Mouse (Mus musculus) midbrain, embryonic 10.5 days (tissue): ENCODE measurements around the gene Magea10. TPM values are rescaled to one million over a fixed set of nuclear protein-coding genes. Genes with fewer than 3 reads are reported as not detected.

ENCODE experiments used
- DNase-seq: peaks from one replicate; pipeline ENCODE4 v3.0.0-alpha.2; 2017; ENCODE audit warnings: low spot score
- H3K27ac ChIP-seq: fragments of 300-500 bp; sonication (generic); replicated peaks from 2 replicates; pipeline ENCODE4 v1.5.1; 2016; ENCODE audit warnings: mild to moderate bottlenecking
- H3K27me3 ChIP-seq: fragments of 300-500 bp; sonication (generic); 2 replicates; pipeline ENCODE4 v1.6.1; 2016; ENCODE audit warnings: low read depth, mild to moderate bottlenecking; ENCODE audit not compliant: poor library complexity, severe bottlenecking
- H3K36me3 ChIP-seq: fragments of 300-500 bp; sonication (generic); 2 replicates; pipeline ENCODE4 v1.6.1; 2016; ENCODE audit warnings: mild to moderate bottlenecking, moderate library complexity
- H3K4me1 ChIP-seq: fragments of 300-500 bp; sonication (generic); 2 replicates; pipeline ENCODE4 v1.6.1; 2016
- H3K4me3 ChIP-seq: fragments of 300-500 bp; sonication (generic); 2 replicates; pipeline ENCODE4 v1.5.1; 2016; ENCODE audit warnings: mild to moderate bottlenecking, moderate library complexity
- H3K9me3 ChIP-seq: fragments of 300-500 bp; sonication (generic); replicated peaks from 2 replicates; pipeline ENCODE4 v1.6.1; 2016; ENCODE audit warnings: mild to moderate bottlenecking
- WGBS: fragments of 180-500 bp; shearing (Covaris S2); methylation state at CpG from one replicate; pipeline ENCODE4 v1.1.7; 2016; 5-methylcytosine and 5-hydroxymethylcytosine counted together
- polyA plus RNA-seq: library from polyadenylated mRNA; unstranded; fragments of >200 nt; fragmentation: Nextera tagmentation; extraction: Ambion mirVana; gene quantifications from 2 replicates; pipeline ENCODE4 v1.2.1, GENCODE M21; 2016

Gene Magea10
- not detected in 2 replicates for polyA plus RNA-seq

DNA sequence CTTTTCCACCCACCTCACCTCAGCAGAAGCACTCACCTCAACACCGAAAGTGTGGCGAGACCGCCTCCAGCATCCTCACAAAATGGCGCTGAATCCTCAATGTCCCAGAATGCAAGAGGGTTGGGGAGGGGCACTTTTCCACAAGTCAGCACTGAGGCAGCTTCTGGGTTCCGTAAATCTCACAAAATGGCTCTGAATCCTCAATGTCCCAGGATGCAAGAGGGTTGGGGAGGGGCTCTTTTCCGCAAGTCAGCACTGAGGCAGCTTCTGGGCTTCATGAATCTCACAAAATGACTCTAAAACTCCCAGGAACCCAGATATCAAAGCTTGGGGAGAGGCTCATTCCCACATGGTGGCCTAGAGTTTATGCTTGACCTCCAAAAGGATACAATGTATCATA, at the start of gene Magea10:
Gene Magea10, minus strand, starts transcription at position 101 of the 400 bp plus-strand sequence.
- no peak within 1 kb of the TSS for H3K27ac ChIP-seq
- H3K9me3 ChIP-seq = no peaks in the 10 kb centered on the region
- H3K4me1 ChIP-seq = no peaks in the 10 kb centered on the region
- no peaks in the 10 kb centered on the region for H3K36me3 ChIP-seq
- H3K4me3 ChIP-seq = no peak within 1 kb of the TSS
- no peak for DNase-seq
- 88% methylated on average over 6 of the region's 6 CpGs for WGBS
- H3K27me3 ChIP-seq = no peaks in the 10 kb centered on the region

DNA sequence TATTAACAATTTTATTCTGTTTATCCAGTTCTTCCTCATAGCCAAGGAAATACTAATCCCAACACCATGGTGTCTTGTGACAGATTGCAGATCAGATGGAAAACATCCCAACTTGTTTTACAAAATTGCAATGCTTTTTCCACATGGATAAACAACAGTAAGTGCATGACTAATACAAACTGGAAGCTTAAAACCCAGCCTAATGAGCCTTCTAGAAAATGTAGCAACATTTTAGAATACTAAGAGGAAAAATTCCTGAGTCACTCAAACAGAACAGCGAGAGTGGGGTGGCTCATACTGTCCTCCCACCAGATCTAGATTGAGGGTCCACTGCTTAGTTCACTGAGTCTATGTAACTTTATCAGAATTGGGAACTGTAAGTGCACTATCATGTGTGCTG, 4.7 kb downstream of the Magea10 start:
- Histone ChIP-seq H3K27ac (no peak overlapping the region), H3K27me3 (no peaks in the 10 kb centered on the region), H3K9me3 (no peaks in the 10 kb centered on the region), H3K4me3 (no peak overlapping the region), H3K36me3 (no peaks in the 10 kb centered on the region), H3K4me1 (no peaks in the 10 kb centered on the region)
- DNase-seq = no peak
- 81% methylated on average over 1 of the region's 1 CpGs for WGBS

Other genes with a start within 250 kb of the Magea10 start
- not detected in 2 replicates for gene Magea4, start 164.8 kb downstream of the Magea10 start, polyA plus RNA-seq
- 0.55 and 0.72 TPM in 2 replicates for gene Gabre, start 112.1 kb downstream of the Magea10 start, polyA plus RNA-seq